Mouse (Mus musculus): ENCODE data around the gene Bcap31. TPM values are rescaled to one million over a fixed set of nuclear protein-coding genes. Genes with fewer than 3 reads are reported as not detected.

Bcap31 gene
- polyA plus RNA-seq, 1 experiment from 2014 or later, result 208 TPM

DNA sequence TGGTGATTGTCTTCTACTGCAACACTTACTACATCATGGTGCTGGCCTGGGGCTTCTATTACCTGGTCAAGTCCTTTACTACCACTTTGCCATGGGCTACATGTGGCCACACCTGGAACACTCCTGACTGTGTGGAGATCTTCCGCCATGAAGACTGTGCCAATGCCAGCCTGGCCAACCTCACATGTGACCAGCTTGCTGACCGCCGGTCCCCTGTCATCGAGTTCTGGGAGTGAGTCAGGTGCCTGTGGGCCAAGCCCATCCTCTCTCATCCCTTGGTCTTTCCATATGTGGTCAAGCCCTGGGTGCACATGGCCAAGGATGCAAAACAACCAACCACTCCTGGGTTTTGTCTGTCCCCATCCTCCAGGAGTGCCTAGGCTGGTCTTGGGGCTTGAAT, 39.3 kb downstream of the Bcap31 start:
- ATAC-seq (ENCODE audit: insufficient number of reproducible peaks, insufficient read depth, low FRiP score, low TSS enrichment, low read depth), result no peak
- H3K9ac ChIP-seq, result no peak overlapping the region
- 94% methylated on average over 4 of the region's 4 CpGs for WGBS
- H3K4me3 ChIP-seq, result no peak overlapping the region
- H3K9me3 ChIP-seq, result no peaks in the 10 kb centered on the region
- H3K27ac ChIP-seq, result no peak overlapping the region
- H3K4me1 ChIP-seq, result peaks cover 16% of the 10 kb centered on the region
- no peak overlapping the region for H3K4me2 ChIP-seq
- H3K27me3 ChIP-seq, result no peaks in the 10 kb centered on the region; the same call in 1 of the 2 replicates
- peaks cover 36% of the 10 kb centered on the region for H3K36me3 ChIP-seq

DNA sequence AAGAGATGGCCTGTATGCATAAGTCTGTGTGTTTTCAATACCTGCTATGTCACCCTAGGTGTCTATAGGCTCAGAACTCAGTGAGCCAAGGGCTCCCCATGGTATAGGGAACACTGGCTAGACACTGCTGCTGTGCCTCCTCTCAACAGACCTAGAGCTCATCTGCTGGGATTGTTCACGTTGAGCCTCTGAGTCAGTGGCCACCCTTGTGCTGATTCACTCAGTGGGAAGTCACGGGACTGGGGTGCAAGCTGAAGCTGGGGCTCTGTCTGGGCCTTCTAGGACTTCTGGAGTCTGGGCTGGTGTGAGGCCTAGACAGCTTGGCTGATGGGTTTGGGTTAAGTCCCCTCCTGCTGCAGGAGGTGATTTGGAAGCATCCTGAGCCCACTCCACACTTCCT, 40.7 kb downstream of the Bcap31 start:
- Histone ChIP-seq H3K27ac (no peak overlapping the region), H3K9ac (peak overlapping the region; percentile 82; the same call in 1 of the 2 replicates), H3K4me2 (peak overlapping the region; percentile 70), H3K27me3 (no peaks in the 10 kb centered on the region; the same call in 1 of the 2 replicates), H3K9me3 (no peaks in the 10 kb centered on the region), H3K4me1 (peaks cover 16% of the 10 kb centered on the region), H3K4me3 (peak overlapping the region; percentile 61; the same call in 1 of the 2 replicates), H3K36me3 (peaks cover 29% of the 10 kb centered on the region)
- no peak for ATAC-seq (ENCODE audit: insufficient number of reproducible peaks, insufficient read depth, low FRiP score, low TSS enrichment, low read depth)
- WGBS, result 76% methylated on average over 2 of the region's 2 CpGs

DNA sequence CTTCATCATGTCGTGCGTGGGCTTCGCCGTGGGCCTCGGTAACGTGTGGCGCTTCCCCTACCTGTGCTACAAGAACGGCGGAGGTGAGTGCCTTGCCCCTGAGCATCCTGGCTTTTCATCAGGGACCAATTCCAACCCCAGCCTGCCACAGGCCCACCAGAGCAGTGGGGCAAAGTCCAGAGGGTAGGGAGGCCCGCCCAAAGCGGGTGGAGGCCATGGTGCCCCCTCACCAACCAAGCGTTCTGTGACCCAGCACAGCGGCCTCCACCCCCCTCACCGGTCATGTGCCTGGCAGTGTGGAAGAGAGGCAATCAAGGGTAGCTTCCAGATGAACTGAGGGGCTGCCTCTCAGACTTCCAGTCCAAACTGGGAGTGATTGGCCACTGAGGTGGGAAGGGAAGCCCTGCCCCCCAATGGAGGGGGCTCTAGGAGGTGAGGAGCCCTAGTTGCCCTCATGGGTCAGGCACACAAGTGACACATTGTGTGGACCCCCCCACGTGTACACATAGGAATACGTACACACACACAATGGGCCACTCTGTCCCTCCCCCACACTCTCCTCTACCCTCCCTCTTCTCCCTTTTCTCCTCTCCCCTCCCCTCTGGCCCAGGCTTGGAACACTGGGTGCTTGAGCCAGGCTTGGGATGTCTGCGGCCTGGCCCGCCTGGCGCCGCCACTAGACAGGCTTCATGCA, 41.9 kb downstream of the Bcap31 start:
- ATAC-seq (ENCODE audit: insufficient number of reproducible peaks, insufficient read depth, low FRiP score, low TSS enrichment, low read depth), result 0 out of 2 replicates have a peak, but pooled peaks have one; percentile 16
- Histone ChIP-seq H3K27me3 (no peaks in the 10 kb centered on the region; the same call in 1 of the 2 replicates), H3K27ac (peak overlapping the region; percentile 57; the same call in 1 of the 2 replicates), H3K36me3 (peaks cover 18% of the 10 kb centered on the region), H3K9ac (peak overlapping the region; percentile 82), H3K4me2 (peak overlapping the region; percentile 70), H3K4me1 (peaks cover 16% of the 10 kb centered on the region), H3K9me3 (no peaks in the 10 kb centered on the region), H3K4me3 (peak overlapping the region; percentile 61)
- 23% methylated on average over 20 of the region's 20 CpGs for WGBS

DNA sequence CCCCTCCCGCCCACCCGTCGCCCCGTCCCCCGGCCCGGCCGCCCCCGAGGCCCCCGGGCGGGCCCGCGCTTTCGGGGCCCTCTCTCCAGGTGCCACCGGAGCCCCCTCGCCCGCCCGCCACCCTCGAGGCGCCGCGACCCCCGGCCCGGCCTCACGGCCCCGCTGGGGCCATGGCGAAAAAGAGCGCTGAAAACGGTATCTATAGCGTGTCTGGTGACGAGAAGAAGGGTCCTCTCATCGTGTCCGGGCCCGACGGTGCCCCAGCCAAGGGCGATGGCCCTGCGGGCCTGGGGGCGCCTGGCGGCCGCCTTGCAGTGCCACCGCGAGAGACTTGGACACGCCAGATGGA, 42.4 kb downstream of the Bcap31 start:
- H3K4me1 ChIP-seq, result peaks cover 16% of the 10 kb centered on the region
- peaks cover 13% of the 10 kb centered on the region for H3K36me3 ChIP-seq
- 35% methylated on average over 39 of the region's 42 CpGs for WGBS
- H3K9me3 ChIP-seq, result no peaks in the 10 kb centered on the region
- ATAC-seq (ENCODE audit: insufficient number of reproducible peaks, insufficient read depth, low FRiP score, low TSS enrichment, low read depth), result no peak
- H3K9ac ChIP-seq, result peak overlapping the region; percentile 82
- H3K4me2 ChIP-seq, result peak overlapping the region; percentile 70
- H3K27ac ChIP-seq, result peak overlapping the region; percentile 57
- H3K4me3 ChIP-seq, result peak overlapping the region; percentile 61
- no peaks in the 10 kb centered on the region; the same call in 1 of the 2 replicates for H3K27me3 ChIP-seq

DNA sequence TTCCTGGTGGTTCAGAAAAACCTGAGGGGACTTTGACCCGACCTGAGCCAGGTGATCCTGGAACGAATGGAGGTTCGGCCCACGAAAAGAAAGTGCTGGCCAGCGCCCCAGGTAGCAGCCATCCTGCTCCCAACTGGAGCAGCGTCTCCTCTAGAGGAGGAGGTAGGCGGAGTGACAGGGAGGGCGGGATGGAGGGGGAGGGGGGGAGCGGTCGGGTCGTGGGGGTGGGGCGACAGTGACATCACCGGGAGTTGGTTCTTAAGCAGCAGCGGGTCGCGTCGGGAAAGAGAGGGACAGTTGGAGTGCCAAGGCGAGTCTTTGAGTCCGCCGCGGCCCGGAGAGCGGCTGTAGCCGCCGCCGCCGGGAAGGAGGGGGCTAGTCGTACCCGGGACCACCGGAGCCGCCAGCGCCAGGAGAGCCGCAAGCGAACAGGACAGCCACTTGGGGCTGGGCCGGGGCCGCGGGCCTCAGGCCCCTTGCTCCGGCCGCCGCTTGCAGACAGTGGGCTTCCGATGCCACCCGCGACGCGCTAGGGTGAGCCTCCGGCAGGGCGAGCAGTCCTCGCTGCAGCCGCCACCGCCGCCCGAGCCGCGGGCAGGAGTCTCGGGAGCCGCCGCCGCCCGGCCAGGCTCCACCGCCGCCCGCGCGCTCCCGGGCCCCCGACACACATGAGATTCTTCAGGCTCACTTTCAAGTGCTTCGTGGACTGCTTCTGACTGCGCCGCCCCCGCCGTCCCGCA, 42.9 kb downstream of the Bcap31 start, which contains the start of gene Slc6a8:
Gene Slc6a8 (plus strand): TSS at position 272 of the 740 bp plus-strand sequence.
- peak within 1 kb of the TSS; percentile 61 for H3K4me3 ChIP-seq
- H3K36me3 ChIP-seq, result peaks cover 11% of the 10 kb centered on the region
- H3K27me3 ChIP-seq, result no peaks in the 10 kb centered on the region; the same call in 1 of the 2 replicates
- ATAC-seq (ENCODE audit: insufficient number of reproducible peaks, insufficient read depth, low FRiP score, low TSS enrichment, low read depth), result no peak; the same call in 1 of the 2 replicates
- H3K4me2 ChIP-seq, result peak within 1 kb of the TSS; percentile 70
- no peaks in the 10 kb centered on the region for H3K9me3 ChIP-seq
- peaks cover 16% of the 10 kb centered on the region for H3K4me1 ChIP-seq
- WGBS, result 24% methylated on average over 58 of the region's 72 CpGs
- H3K27ac ChIP-seq, result peak within 1 kb of the TSS; percentile 57
- H3K9ac ChIP-seq, result peak within 1 kb of the TSS; percentile 82

DNA sequence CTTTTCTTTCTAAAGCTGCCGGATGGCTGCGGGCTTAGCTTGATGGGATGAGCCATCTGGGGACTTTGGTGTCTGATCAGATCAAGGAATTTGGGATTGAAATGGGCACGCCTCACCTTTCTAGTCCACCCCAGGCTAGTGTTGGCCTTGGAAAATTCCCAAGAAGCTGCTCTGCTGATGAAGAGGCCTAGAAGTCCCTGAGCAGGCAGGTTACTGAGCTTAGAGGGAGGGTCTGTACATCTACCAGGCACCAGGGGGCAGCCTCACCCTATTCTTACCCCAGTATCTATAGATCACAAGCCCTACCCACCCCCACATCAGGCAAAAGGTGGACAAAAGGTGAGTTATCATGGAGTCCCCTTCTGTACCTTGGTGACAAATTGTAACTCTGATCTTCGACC, 43.9 kb downstream of the Bcap31 start:
- 0 out of 2 replicates have a peak, but pooled peaks have one; percentile 26 for ATAC-seq (ENCODE audit: insufficient number of reproducible peaks, insufficient read depth, low FRiP score, low TSS enrichment, low read depth)

DNA sequence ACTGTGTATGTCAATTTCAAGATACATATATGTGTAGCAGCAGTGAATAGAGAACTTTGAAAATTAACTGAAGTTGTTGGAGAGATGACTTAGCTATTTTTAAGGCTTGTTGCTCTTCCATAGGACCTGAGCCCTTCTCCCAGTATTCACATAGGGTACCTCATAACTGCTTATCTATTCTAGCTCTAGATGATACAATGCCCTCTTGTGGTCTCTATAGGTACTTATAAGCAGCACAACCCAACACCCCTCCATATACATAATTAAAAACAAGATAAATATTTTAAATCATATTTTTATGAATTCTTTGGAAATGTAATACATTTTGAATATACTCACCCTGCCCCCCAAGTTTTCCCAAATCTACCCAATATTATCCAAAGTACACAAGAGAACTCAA, 52.8 kb downstream of the Bcap31 start:
- Histone ChIP-seq H3K4me2 (no peak overlapping the region), H3K27ac (no peak overlapping the region), H3K27me3 (peaks cover 3% of the 10 kb centered on the region; the same call in 1 of the 2 replicates), H3K36me3 (no peaks in the 10 kb centered on the region), H3K9ac (no peak overlapping the region), H3K9me3 (no peaks in the 10 kb centered on the region), H3K4me1 (no peaks in the 10 kb centered on the region), H3K4me3 (no peak overlapping the region)
- no peak for ATAC-seq (ENCODE audit: insufficient number of reproducible peaks, insufficient read depth, low FRiP score, low TSS enrichment, low read depth)

More for the DNA sequence above, 43.9 kb downstream of the Bcap31 start:
- Histone ChIP-seq H3K4me1 (peaks cover 16% of the 10 kb centered on the region), H3K27ac (no peak overlapping the region), H3K4me3 (no peak overlapping the region), H3K9me3 (no peaks in the 10 kb centered on the region), H3K9ac (no peak overlapping the region), H3K4me2 (peak overlapping the region; percentile 70; the same call in 1 of the 2 replicates), H3K27me3 (no peaks in the 10 kb centered on the region; the same call in 1 of the 2 replicates), H3K36me3 (peaks cover 4% of the 10 kb centered on the region)
- 62% methylated on average over 4 of the region's 4 CpGs for WGBS

DNA sequence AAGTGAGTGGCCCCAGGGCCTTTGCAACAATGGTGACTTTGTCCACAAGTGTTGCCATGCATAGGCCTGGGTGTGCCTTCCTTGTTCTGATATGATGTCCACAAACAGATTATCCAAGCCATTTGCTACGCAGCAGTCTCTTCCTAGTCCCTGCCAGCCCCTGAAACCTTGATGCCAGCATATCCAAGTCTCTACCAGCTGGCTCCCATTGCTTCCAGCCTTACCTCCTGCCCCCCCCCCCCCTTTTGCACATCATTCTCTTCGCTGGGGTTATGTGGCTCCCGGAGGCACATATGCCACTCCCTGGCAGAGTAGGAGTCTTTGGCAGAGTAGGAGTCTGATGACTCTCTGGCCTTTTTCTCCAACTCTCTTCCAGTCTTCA, 55.7 kb downstream of the Bcap31 start:
- Histone ChIP-seq H3K36me3 (no peaks in the 10 kb centered on the region), H3K9ac (peak overlapping the region; percentile 62), H3K27me3 (peaks cover 3% of the 10 kb centered on the region), H3K4me1 (no peaks in the 10 kb centered on the region), H3K4me3 (peak overlapping the region; percentile 52), H3K9me3 (no peaks in the 10 kb centered on the region), H3K27ac (no peak overlapping the region), H3K4me2 (peak overlapping the region; percentile 74)
- 68% methylated on average over 3 of the region's 3 CpGs for WGBS
- no peak for ATAC-seq (ENCODE audit: insufficient number of reproducible peaks, insufficient read depth, low FRiP score, low TSS enrichment, low read depth)

DNA sequence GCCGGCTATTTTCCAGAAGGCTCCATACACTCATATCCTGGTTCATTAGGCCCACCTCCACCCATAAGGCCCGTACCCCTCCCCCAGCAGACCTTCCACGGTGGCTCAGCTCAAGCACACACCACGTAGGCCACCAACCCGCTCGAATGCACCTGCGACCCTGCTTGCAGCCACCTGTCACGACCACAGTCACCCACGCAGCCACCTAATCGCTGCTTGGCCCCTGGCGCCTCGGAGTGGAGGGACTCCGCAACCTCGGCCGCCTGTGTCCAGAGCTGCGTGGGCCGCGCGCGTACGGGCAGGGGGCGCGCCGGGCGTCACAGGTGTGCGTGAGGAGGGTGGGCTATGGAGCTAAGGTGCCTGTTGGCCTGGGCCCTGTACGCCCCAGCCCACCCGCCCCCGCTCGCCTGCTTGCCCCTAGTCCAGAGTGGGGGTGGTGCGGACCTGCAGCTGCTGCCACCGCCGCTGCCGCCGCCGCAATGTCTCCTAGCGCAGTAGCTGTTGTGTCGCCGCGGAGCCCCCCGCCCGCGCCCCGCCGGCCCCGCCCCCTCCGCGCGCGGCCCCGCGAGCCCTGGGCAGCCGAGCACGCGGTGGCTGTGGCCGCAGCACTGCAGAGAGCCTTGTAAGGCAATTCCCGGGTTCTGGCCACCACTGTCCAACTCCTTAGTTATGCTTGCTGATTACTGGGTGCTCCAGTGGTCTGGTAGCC, 56.2 kb downstream of the Bcap31 start, which contains the start of gene Pnck:
Gene Pnck (minus strand): TSS at position 543 of the 709 bp plus-strand sequence.
- peak within 1 kb of the TSS; percentile 74 for H3K4me2 ChIP-seq
- whole genome bisulfite sequencing, result 24% methylated on average over 37 of the region's 57 CpGs
- H3K27ac ChIP-seq, result no peak within 1 kb of the TSS
- H3K36me3 ChIP-seq, result no peaks in the 10 kb centered on the region
- no peak for ATAC-seq (ENCODE audit: insufficient number of reproducible peaks, insufficient read depth, low FRiP score, low TSS enrichment, low read depth)
- H3K9ac ChIP-seq, result peak within 1 kb of the TSS; percentile 62
- no peaks in the 10 kb centered on the region for H3K4me1 ChIP-seq
- H3K27me3 ChIP-seq, result peaks cover 3% of the 10 kb centered on the region
- no peaks in the 10 kb centered on the region for H3K9me3 ChIP-seq
- H3K4me3 ChIP-seq, result peak within 1 kb of the TSS; percentile 52

DNA sequence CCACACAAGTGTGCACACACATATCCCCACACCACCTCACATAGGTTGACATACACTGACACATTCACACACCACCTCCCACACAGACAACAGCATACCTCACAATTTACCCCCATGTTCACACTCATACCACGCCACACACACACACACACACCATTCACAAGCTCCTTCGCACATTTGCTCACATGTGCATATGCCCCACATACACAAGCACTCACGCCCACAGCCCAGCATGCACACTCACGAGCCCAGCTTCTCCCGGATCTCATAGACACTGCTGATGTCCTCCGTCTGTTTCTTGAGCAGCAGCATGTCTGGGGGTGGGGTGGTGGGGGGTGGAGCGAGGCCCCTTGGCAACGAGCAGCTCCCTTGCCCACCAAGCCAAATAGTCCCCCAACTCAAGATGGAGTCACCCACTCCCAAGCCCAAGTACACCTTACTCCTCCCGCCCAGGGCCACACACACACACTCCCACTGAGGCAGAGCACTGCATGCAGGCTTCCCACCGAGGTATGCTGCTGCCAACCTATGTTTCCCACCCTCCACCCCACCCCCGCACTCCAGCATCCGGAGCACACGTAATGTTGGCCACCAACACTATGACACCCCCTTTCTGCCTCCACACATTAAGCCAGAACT, 56.9 kb downstream of the Bcap31 start:
- Histone ChIP-seq H3K9me3 (no peaks in the 10 kb centered on the region), H3K27me3 (peaks cover 3% of the 10 kb centered on the region), H3K4me2 (peak overlapping the region; percentile 74), H3K36me3 (no peaks in the 10 kb centered on the region), H3K9ac (no peak overlapping the region; the same call in 1 of the 2 replicates), H3K4me1 (no peaks in the 10 kb centered on the region), H3K27ac (no peak overlapping the region), H3K4me3 (peak overlapping the region; percentile 52)
- 0 out of 2 replicates have a peak, but pooled peaks have one; percentile 22 for ATAC-seq (ENCODE audit: insufficient number of reproducible peaks, insufficient read depth, low FRiP score, low TSS enrichment, low read depth)
- 61% methylated on average over 13 of the region's 13 CpGs for WGBS

DNA sequence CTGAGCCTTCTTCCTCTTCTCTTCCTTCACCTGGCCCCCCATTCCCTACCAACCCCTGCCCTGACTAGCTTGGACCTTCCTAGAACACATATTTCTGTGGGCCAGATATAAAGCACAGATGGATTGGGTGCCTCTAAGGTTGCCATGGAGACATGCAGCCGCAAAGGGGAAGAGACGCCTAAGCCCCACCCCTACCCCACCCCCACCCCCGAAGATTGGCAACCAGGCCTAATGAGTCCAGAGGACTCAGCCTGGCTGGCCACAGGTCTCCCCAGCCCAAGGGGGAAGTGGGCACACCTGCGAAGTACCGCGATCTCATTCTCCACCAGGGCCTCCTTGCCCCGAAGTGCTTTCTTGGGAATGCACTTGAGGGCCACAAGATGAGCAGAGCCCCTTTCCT, 57.6 kb downstream of the Bcap31 start:
- H3K4me3 ChIP-seq, result no peak overlapping the region
- H3K36me3 ChIP-seq, result no peaks in the 10 kb centered on the region
- no peaks in the 10 kb centered on the region for H3K4me1 ChIP-seq
- no peak overlapping the region for H3K27ac ChIP-seq
- 45% methylated on average over 7 of the region's 7 CpGs for WGBS
- peaks cover 3% of the 10 kb centered on the region for H3K27me3 ChIP-seq
- ATAC-seq (ENCODE audit: insufficient number of reproducible peaks, insufficient read depth, low FRiP score, low TSS enrichment, low read depth), result no peak
- H3K9ac ChIP-seq, result no peak overlapping the region
- H3K9me3 ChIP-seq, result no peaks in the 10 kb centered on the region
- H3K4me2 ChIP-seq, result no peak overlapping the region; the same call in 1 of the 2 replicates
